Mouse (Mus musculus): ENCODE data around the gene Btbd9.
"Not testable (repeated sequence)": the region's sequence is repeated elsewhere in the genome, so short reads cannot be mapped to it uniquely, and the experiment has no call there.

Btbd9 gene

GRCm38 (mm10) chr17:30575941-30576773, at the start of gene Btbd9:
Gene Btbd9 (minus strand): TSS chr17:30576488.
- DNase-seq (ENCODE audit: low read depth, low spot score) = peak; percentile 96

- DNase-seq (ENCODE audit: low read depth, low spot score) = not testable (repeated sequence)
Observed at GRCm38 (mm10) chr17:30624132-30624531, 47.8 kb upstream of the Btbd9 start, which contains the start of gene Dnah8. Gene Dnah8 (plus strand): TSS chr17:30624354.

GRCm38 (mm10) chr17:30623200-30623599, 46.9 kb upstream of the Btbd9 start:
- DNase-seq (ENCODE audit: low read depth, low spot score) = no peak

GRCm38 (mm10) chr17:30621450-30621849, 45.2 kb upstream of the Btbd9 start:
- DNase-seq (ENCODE audit: low read depth, low spot score) = no peak

GRCm38 (mm10) chr17:30620548-30620947, 44.3 kb upstream of the Btbd9 start:
- no peak for DNase-seq (ENCODE audit: low read depth, low spot score)

- no peak for DNase-seq (ENCODE audit: low read depth, low spot score)
Observed at GRCm38 (mm10) chr17:30619153-30619552, 42.9 kb upstream of the Btbd9 start.

GRCm38 (mm10) chr17:30618136-30618891, 42.0 kb upstream of the Btbd9 start:
- DNase-seq (ENCODE audit: low read depth, low spot score) = no peak

GRCm38 (mm10) chr17:30616203-30616602, 39.9 kb upstream of the Btbd9 start:
- no peak for DNase-seq (ENCODE audit: low read depth, low spot score)

- no peak for DNase-seq (ENCODE audit: low read depth, low spot score)
Observed at GRCm38 (mm10) chr17:30613350-30613749, 37.1 kb upstream of the Btbd9 start.

GRCm38 (mm10) chr17:30612075-30612859, 36.0 kb upstream of the Btbd9 start:
- DNase-seq (ENCODE audit: low read depth, low spot score) = peak; percentile 97

- peak; percentile 10 for DNase-seq (ENCODE audit: low read depth, low spot score)
Observed at GRCm38 (mm10) chr17:30611221-30612074, 35.2 kb upstream of the Btbd9 start.

GRCm38 (mm10) chr17:30610739-30611138, 34.5 kb upstream of the Btbd9 start:
- no peak for DNase-seq (ENCODE audit: low read depth, low spot score)

- no peak for DNase-seq (ENCODE audit: low read depth, low spot score)
Observed at GRCm38 (mm10) chr17:30609980-30610307, 33.7 kb upstream of the Btbd9 start.

GRCm38 (mm10) chr17:30609305-30609979, 33.2 kb upstream of the Btbd9 start:
- peak; percentile 28 for DNase-seq (ENCODE audit: low read depth, low spot score)

- peak; percentile 18 for DNase-seq (ENCODE audit: low read depth, low spot score)
Observed at GRCm38 (mm10) chr17:30607909-30608495, 31.7 kb upstream of the Btbd9 start.

GRCm38 (mm10) chr17:30607330-30607729, 31.0 kb upstream of the Btbd9 start:
- DNase-seq (ENCODE audit: low read depth, low spot score) = no peak

GRCm38 (mm10) chr17:30606634-30607081, 30.4 kb upstream of the Btbd9 start:
- DNase-seq (ENCODE audit: low read depth, low spot score) = no peak

- no peak for DNase-seq (ENCODE audit: low read depth, low spot score)
Observed at GRCm38 (mm10) chr17:30606206-30606605, 29.9 kb upstream of the Btbd9 start.

GRCm38 (mm10) chr17:30605001-30605400, 28.7 kb upstream of the Btbd9 start:
- no peak for DNase-seq (ENCODE audit: low read depth, low spot score)

- DNase-seq (ENCODE audit: low read depth, low spot score) = no peak
Observed at GRCm38 (mm10) chr17:30604296-30604695, 28.0 kb upstream of the Btbd9 start.

Measured in mesoderm, embryonic 11.5 days (tissue).